Mouse (Mus musculus) midbrain, embryonic 11.5 days (tissue): ENCODE data around the gene Timp2. TPM values are rescaled to one million over a fixed set of nuclear protein-coding genes. Genes with fewer than 3 reads are reported as not detected.
A peak's percentile ranks its signal among the peaks of the same experiment; 100 is the strongest.
"Not testable (repeated sequence)": the region's sequence is repeated elsewhere in the genome, so short reads cannot be mapped to it uniquely, and the experiment has no call there.

ENCODE experiments used
- ATAC-seq: fragments of 200-750 bp; cut with Nextera tagmentation; 2 replicates; pipeline ENCODE4 v1.8.0; 2017; ENCODE audit warnings: moderate TSS enrichment, moderate library complexity; ENCODE audit not compliant: low FRiP score
- DNase-seq: peaks from one replicate; pipeline ENCODE4 v3.0.0; 2015; ENCODE audit warnings: low spot score; ENCODE audit errors: missing footprints
- H3K27ac ChIP-seq: fragments of 300-500 bp; sonication (generic); 2 replicates; pipeline ENCODE4 v1.5.1; 2014; ENCODE audit warnings: low read depth, low read length
- H3K27me3 ChIP-seq: fragments of 300-500 bp; sonication (generic); 2 replicates; pipeline ENCODE4 v1.6.1; 2014; ENCODE audit warnings: mild to moderate bottlenecking, low read length, moderate library complexity, mixed read lengths; ENCODE audit not compliant: control insufficient read depth, insufficient read depth
- H3K36me3 ChIP-seq: fragments of 300-500 bp; sonication (generic); 2 replicates; pipeline ENCODE4 v1.6.1; 2014; ENCODE audit warnings: mild to moderate bottlenecking, low read length, moderate library complexity, mixed read lengths; ENCODE audit not compliant: control insufficient read depth, insufficient read depth
- H3K4me1 ChIP-seq: fragments of 300-500 bp; sonication (generic); 2 replicates; pipeline ENCODE4 v1.6.1; 2014; ENCODE audit warnings: low read length; ENCODE audit not compliant: control insufficient read depth, insufficient read depth
- H3K4me2 ChIP-seq: fragments of 300-500 bp; sonication (generic); 2 replicates; pipeline ENCODE4 v1.6.1; 2014; ENCODE audit warnings: mild to moderate bottlenecking, moderate library complexity
- H3K4me3 ChIP-seq: fragments of 300-500 bp; sonication (generic); 2 replicates; pipeline ENCODE4 v1.5.1; 2014; ENCODE audit warnings: low read depth, low read length
- H3K9ac ChIP-seq: fragments of 300-500 bp; sonication (generic); 2 replicates; pipeline ENCODE4 v1.6.1; 2014; ENCODE audit warnings: low read length
- H3K9me3 ChIP-seq: fragments of 300-500 bp; sonication (generic); 2 replicates; pipeline ENCODE4 v1.6.1; 2016; ENCODE audit warnings: low read length; ENCODE audit not compliant: control insufficient read depth
- WGBS: fragments of 180-500 bp; shearing (Covaris S2); extraction: QIAGEN DNeasy Blood & Tissue Kit; methylation state at CpG from one replicate; pipeline ENCODE4 v1.1.7; 2014; 5-methylcytosine and 5-hydroxymethylcytosine counted together
- polyA plus RNA-seq: library from polyadenylated mRNA; unstranded; fragments of >200 nt; fragmentation: Nextera tagmentation; extraction: Ambion mirVana; gene quantifications from 2 replicates; pipeline ENCODE4 v1.2.1, GENCODE M21; 2014

The Timp2 gene
- polyA plus RNA-seq, 1 experiment from 2014 or later: 40.1 TPM

- Histone ChIP-seq H3K9me3 (no peaks in the 10 kb centered on the region), H3K4me3 (no peak overlapping the region), H3K4me1 (no peaks in the 10 kb centered on the region), H3K27ac (no peak overlapping the region), H3K4me2 (no peak overlapping the region), H3K27me3 (no peaks in the 10 kb centered on the region), H3K9ac (no peak overlapping the region), H3K36me3 (no peaks in the 10 kb centered on the region)
- no peak for ATAC-seq
- DNase-seq: no peak
- WGBS: 94% methylated on average over 26 of the region's 26 CpGs
Measured at GRCm38 (mm10) chr11:118397806-118398530, 42.4 kb upstream of the Timp2 start.

- H3K4me1 ChIP-seq: no peaks in the 10 kb centered on the region
- DNase-seq (no peak), ATAC-seq (no peak)
- no peaks in the 10 kb centered on the region for H3K9me3 ChIP-seq
- WGBS: 63% methylated on average over 6 of the region's 6 CpGs
- no peak overlapping the region for H3K4me2 ChIP-seq
- no peaks in the 10 kb centered on the region for H3K27me3 ChIP-seq
- no peak overlapping the region for H3K4me3 ChIP-seq
- no peak overlapping the region for H3K9ac ChIP-seq
- H3K27ac ChIP-seq: no peak overlapping the region
- H3K36me3 ChIP-seq: no peaks in the 10 kb centered on the region
Measured at GRCm38 (mm10) chr11:118394538-118394937, 39.0 kb upstream of the Timp2 start.

- DNase-seq (no peak), ATAC-seq (no peak)
- Histone ChIP-seq H3K9me3 (no peaks in the 10 kb centered on the region), H3K4me2 (no peak overlapping the region), H3K4me1 (no peaks in the 10 kb centered on the region), H3K36me3 (no peaks in the 10 kb centered on the region), H3K4me3 (no peak overlapping the region), H3K27ac (no peak overlapping the region), H3K27me3 (no peaks in the 10 kb centered on the region), H3K9ac (no peak overlapping the region)
- WGBS: 78% methylated on average over 5 of the region's 5 CpGs
Measured at GRCm38 (mm10) chr11:118393991-118394390, 38.5 kb upstream of the Timp2 start.

GRCm38 (mm10) chr11:118387816-118388215 is 32.3 kb upstream of the Timp2 start:
- H3K36me3 ChIP-seq, H3K27me3 ChIP-seq, ATAC-seq, H3K4me2 ChIP-seq, H3K9me3 ChIP-seq, DNase-seq, H3K4me3 ChIP-seq, H3K4me1 ChIP-seq, H3K27ac ChIP-seq, H3K9ac ChIP-seq: not testable (repeated sequence)
- WGBS: 92% methylated on average over 13 of the region's 13 CpGs

- 0 out of 2 replicates have a peak, but pooled peaks have one; percentile 22 for ATAC-seq
- no peak overlapping the region for H3K27ac ChIP-seq
Measured at GRCm38 (mm10) chr11:118379251-118380009, 23.9 kb upstream of the Timp2 start.

GRCm38 (mm10) chr11:118378656-118379055 is 23.1 kb upstream of the Timp2 start:
- ATAC-seq: no peak
- H3K4me3 ChIP-seq: no peak overlapping the region
- WGBS: 83% methylated on average over 6 of the region's 6 CpGs
- no peaks in the 10 kb centered on the region for H3K36me3 ChIP-seq
- no peak overlapping the region for H3K9ac ChIP-seq
- no peak overlapping the region for H3K27ac ChIP-seq
- no peak overlapping the region for H3K4me2 ChIP-seq
- H3K27me3 ChIP-seq: no peaks in the 10 kb centered on the region
- no peak for DNase-seq
- no peaks in the 10 kb centered on the region for H3K9me3 ChIP-seq
- no peaks in the 10 kb centered on the region for H3K4me1 ChIP-seq

More at GRCm38 (mm10) chr11:118379251-118380009, 23.9 kb upstream of the Timp2 start:
- H3K27me3 ChIP-seq: no peaks in the 10 kb centered on the region
- no peaks in the 10 kb centered on the region for H3K4me1 ChIP-seq
- DNase-seq: peak; percentile 97
- no peak overlapping the region for H3K4me2 ChIP-seq
- 46% methylated on average over 11 of the region's 11 CpGs for WGBS
- no peak overlapping the region for H3K9ac ChIP-seq
- H3K4me3 ChIP-seq: no peak overlapping the region
- H3K9me3 ChIP-seq: no peaks in the 10 kb centered on the region
- H3K36me3 ChIP-seq: no peaks in the 10 kb centered on the region

- H3K4me1 ChIP-seq, H3K4me3 ChIP-seq: not testable (repeated sequence)
Measured at GRCm38 (mm10) chr11:118376323-118376722, 20.8 kb upstream of the Timp2 start.

GRCm38 (mm10) chr11:118375881-118376280 is 20.3 kb upstream of the Timp2 start:
- DNase-seq (peak; percentile 56), ATAC-seq (no peak)
- Histone ChIP-seq H3K9ac (no peak overlapping the region), H3K36me3 (no peaks in the 10 kb centered on the region), H3K4me3 (no peak overlapping the region), H3K4me2 (no peak overlapping the region), H3K27ac (no peak overlapping the region), H3K4me1 (no peaks in the 10 kb centered on the region), H3K27me3 (no peaks in the 10 kb centered on the region), H3K9me3 (no peaks in the 10 kb centered on the region)
- WGBS: 91% methylated on average over 5 of the region's 5 CpGs

More at GRCm38 (mm10) chr11:118376323-118376722, 20.8 kb upstream of the Timp2 start:
- not testable (repeated sequence) for H3K9ac ChIP-seq, H3K4me2 ChIP-seq, ATAC-seq, H3K27me3 ChIP-seq, H3K27ac ChIP-seq, H3K9me3 ChIP-seq, H3K36me3 ChIP-seq, DNase-seq

GRCm38 (mm10) chr11:118375461-118375860 is 19.9 kb upstream of the Timp2 start:
- H3K4me3 ChIP-seq: no peak overlapping the region
- no peaks in the 10 kb centered on the region for H3K27me3 ChIP-seq
- DNase-seq (peak; percentile 66), ATAC-seq (no peak)
- WGBS: 85% methylated on average over 8 of the region's 8 CpGs
- no peaks in the 10 kb centered on the region for H3K36me3 ChIP-seq
- H3K9ac ChIP-seq: no peak overlapping the region
- H3K9me3 ChIP-seq: no peaks in the 10 kb centered on the region
- H3K4me1 ChIP-seq: no peaks in the 10 kb centered on the region
- no peak overlapping the region for H3K4me2 ChIP-seq
- H3K27ac ChIP-seq: no peak overlapping the region
